Mouse (Mus musculus) liver, adult 10 weeks (tissue): ENCODE results near the gene Akap12. TPM values are rescaled to one million over a fixed set of nuclear protein-coding genes. Genes with fewer than 3 reads are reported as not detected.

Experiments
- polyA plus RNA-seq: library from polyadenylated mRNA; stranded (reverse); fragments of 350-450 nt; fragmentation: Illumina TruSeq; extraction: RNeasy Lipid Tissue Mini Kit (QIAGEN cat#74804); gene quantifications from one replicate; pipeline ENCODE4 v1.2.3, GENCODE M21; 2014; ENCODE audit warnings: low read depth, low replicate concordance

Akap12 gene
- 0.87 TPM for polyA plus RNA-seq

GRCm38 (mm10) chr10:4266041-4266930, at the start of gene Akap12:
TSS of gene Akap12 (plus strand) at chr10:4266380.

GRCm38 (mm10) chr10:4387701-4388383, 121.7 kb downstream of the Akap12 start, which contains the start of gene Zbtb2:
TSS of gene Zbtb2 (minus strand) at chr10:4388108.

Other genes with a start within 250 kb of the Akap12 start
- 5.0 TPM for gene Zbtb2, start 121.7 kb downstream of the Akap12 start, polyA plus RNA-seq
- gene Rmnd1, start 166.0 kb downstream of the Akap12 start, polyA plus RNA-seq, result 79.6 TPM
- gene Armt1, start 166.1 kb downstream of the Akap12 start, polyA plus RNA-seq, result 26.6 TPM
- gene Ccdc170, start 216.1 kb downstream of the Akap12 start, polyA plus RNA-seq, result not detected